Mouse (Mus musculus): Measurements from ENCODE around the gene S100a5. TPM values are rescaled to one million over a fixed set of nuclear protein-coding genes. Genes with fewer than 3 reads are reported as not detected.

S100a5 gene
- total RNA-seq, 1 experiment from 2014 or later: not detected

GRCm38 (mm10) chr3:90600458-90601195 lies 7.7 kb upstream of the S100a5 start:
- DNase-seq: no peak

- no peak for DNase-seq
Observed at GRCm38 (mm10) chr3:90601486-90602110, 6.7 kb upstream of the S100a5 start, which contains the start of gene Gm42674. Gm42674 (plus strand) TSS chr3:90601904.

GRCm38 (mm10) chr3:90603623-90604022 lies 4.7 kb upstream of the S100a5 start, which contains the start of gene S100a4:
S100a4 (plus strand) TSS chr3:90603771.
- no peak for DNase-seq

GRCm38 (mm10) chr3:90604416-90604815 lies 3.9 kb upstream of the S100a5 start:
- peak; percentile 86 for DNase-seq

GRCm38 (mm10) chr3:90605049-90605448 lies 3.3 kb upstream of the S100a5 start:
- no peak for DNase-seq

GRCm38 (mm10) chr3:90605736-90606135 lies 2.6 kb upstream of the S100a5 start:
- DNase-seq: no peak

DNA sequence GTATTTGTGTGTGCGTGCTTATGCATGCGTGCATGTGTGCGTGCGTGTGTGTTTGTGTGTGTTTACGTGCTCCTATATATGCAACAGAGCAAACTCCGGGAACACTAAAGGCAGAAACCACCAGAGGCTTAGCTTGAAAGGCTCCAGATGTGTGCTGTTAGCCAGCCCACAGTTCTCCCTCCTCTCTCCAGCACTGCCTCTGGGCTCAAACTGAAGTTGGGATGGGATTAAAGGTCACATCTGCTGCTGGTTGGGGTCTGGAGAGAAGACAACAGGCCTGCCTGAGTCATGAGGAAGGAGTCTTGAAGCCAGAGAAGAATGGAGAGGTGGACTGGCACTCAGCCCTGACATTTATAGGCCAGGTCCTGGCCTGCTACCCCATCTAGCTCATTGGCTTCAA lies 2.1 kb upstream of the S100a5 start:
- no peak for DNase-seq

- no peak for DNase-seq
Observed at GRCm38 (mm10) chr3:90607361-90607760, 962 bp upstream of the S100a5 start.

GRCm38 (mm10) chr3:90609102-90609501 lies 779 bp downstream of the S100a5 start:
- DNase-seq: no peak

DNA sequence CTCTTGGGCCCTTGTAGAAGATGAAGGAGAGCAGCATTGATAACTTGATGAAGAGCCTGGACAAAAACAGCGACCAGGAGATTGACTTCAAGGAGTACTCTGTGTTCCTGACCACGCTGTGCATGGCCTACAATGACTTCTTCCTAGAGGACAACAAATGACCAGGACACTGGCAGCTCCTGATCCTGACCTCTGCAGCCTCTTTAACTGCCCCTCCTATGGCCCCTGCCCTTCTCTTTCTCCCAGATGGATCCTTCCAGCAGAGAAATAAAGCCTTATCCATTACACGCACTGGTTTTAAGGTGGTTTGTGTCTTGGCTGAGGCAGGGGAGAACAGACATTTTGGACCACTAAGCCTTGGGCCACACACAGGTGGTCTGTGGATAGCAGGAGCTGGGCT lies 3.2 kb downstream of the S100a5 start:
- DNase-seq: no peak

- no peak for DNase-seq
Observed at GRCm38 (mm10) chr3:90612061-90612460, 3.7 kb downstream of the S100a5 start.

GRCm38 (mm10) chr3:90612728-90613291 lies 4.5 kb downstream of the S100a5 start, which contains the start of gene S100a6:
S100a6 (plus strand) TSS chr3:90612882.
- peak; percentile 49 for DNase-seq

GRCm38 (mm10) chr3:90613461-90614147 lies 5.3 kb downstream of the S100a5 start:
- DNase-seq: no peak

- no peak for DNase-seq
Observed at GRCm38 (mm10) chr3:90614148-90614530, 5.8 kb downstream of the S100a5 start.

- DNase-seq: no peak
Observed at GRCm38 (mm10) chr3:90614611-90615251, 6.4 kb downstream of the S100a5 start.

GRCm38 (mm10) chr3:90615415-90615814 lies 7.1 kb downstream of the S100a5 start:
- DNase-seq: peak; percentile 66

DNA sequence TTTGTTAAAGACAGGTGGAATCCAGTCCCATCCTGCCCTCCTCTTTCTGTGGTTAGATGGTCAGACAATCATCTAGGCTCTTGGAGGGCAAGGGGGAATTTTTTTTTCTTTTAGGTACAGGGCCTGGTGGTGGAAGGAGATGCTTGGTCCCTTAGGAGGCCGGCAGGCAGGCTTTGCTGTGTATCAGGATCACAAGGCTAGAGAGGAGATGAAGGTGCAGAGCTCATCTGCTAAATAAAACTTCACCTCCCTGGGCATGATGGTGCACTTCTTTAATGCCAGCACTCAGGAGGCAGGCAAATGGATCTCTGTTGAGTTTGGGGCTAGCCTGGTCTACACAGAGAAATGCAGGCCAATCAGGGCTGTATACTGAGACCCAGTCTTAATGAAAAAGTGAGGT lies 7.6 kb downstream of the S100a5 start:
- DNase-seq: no peak

GRCm38 (mm10) chr3:90617586-90617985 lies 9.3 kb downstream of the S100a5 start:
- no peak for DNase-seq

GRCm38 (mm10) chr3:90621552-90621951 lies 13.2 kb downstream of the S100a5 start:
- no peak for DNase-seq

DNA sequence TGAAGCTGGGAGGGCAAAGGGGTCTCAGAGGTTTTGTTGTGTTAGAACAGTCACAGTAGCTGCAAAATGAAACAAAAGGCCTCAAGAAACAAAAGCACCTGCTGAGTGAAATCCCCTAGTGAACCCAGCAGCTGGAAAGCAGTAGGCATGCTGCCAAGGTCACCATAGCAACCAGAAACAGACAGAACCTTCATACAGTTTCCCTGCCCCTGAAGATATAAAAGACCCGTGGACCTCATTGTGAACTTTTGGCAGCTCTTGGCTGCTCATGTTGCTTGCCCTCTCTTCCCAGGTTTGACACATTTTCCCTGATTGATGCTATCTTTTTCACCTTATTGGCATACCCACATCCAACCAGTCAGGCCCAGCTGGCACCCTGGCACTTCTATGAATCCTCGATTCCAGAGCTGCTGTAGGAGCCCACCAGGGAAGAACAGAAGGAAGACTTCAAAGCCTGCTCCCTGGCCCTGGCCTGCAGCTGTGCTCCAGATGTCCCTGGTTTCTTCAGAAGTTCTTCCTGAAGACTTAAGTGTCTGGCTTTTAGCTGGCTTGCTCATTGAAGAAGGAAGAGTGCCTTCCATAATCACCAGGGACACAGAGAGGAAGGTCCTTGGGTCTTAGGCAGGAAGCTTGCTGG lies 15.2 kb downstream of the S100a5 start:
- peak; percentile 73 for DNase-seq

GRCm38 (mm10) chr3:90625496-90625895 lies 17.2 kb downstream of the S100a5 start:
- no peak for DNase-seq

Data from adrenal gland, postnatal 25 days (tissue).